Comparison of ENCODE assay signal across 28 mouse cellular contexts in the genomic region with DNA sequence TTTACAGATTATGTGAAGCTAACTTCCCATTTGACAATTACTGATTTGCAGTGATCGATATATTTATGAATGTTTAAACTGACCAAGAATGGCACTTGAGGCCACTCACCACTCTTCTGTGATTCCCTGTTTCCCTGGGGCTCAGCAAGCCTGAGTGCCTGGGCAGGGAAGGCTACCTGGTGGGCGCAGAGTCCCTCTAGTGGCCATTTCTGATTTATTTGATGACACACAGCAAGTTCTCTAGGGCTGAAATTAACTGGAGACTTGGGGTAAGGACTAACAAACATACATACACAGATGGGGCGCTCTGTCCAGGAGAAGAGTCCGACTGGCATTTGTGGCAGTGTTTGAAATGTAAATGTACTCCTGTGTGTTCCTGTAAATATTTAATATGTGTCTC. TPM values are rescaled to one million over a fixed set of nuclear protein-coding genes. Genes with fewer than 3 reads are reported as not detected.
DNase-seq lines count a peak whose midpoint lies in the region; ATAC-seq and TF ChIP-seq lines count a peak whose summit lies in the region.
"Not testable (repeated sequence)": the region's sequence is repeated elsewhere in the genome, so short reads cannot be mapped to it uniquely, and the experiment has no call there.
"Had no signal": no experiment of that assay in that cellular context is flagged by ENCODE, and none has a peak within 500 bp of the region (broad histone marks: within the 10 kb centered on the region; RNA-seq: fewer than 3 reads in every experiment).

No protein-coding gene starts in this region.

- not testable (repeated sequence) for H3K9ac ChIP-seq in MEL (ENCODE audit: control insufficient read depth, low read depth, low read length, poor library complexity, severe bottlenecking); forebrain, embryonic 12.5 days; forebrain, postnatal 0 days; hindbrain, postnatal 0 days (replicated peaks; ENCODE audit: low read length); liver, embryonic 14.5 days (replicated peaks); midbrain, postnatal 0 days (replicated peaks; ENCODE audit: low read length, poor library complexity, severe bottlenecking)

- TF ChIP-seq POLR2A in MEL (IDR thresholded peaks at IDR 0.05; ENCODE audit: control insufficient read depth in 1 of 2, insufficient read depth in 1 of 2, low read depth in 1 of 2, low read length in 2 of 2, poor library complexity in 1 of 2), result not testable (repeated sequence)

- H3K4me1 ChIP-seq in MEL (ENCODE audit: control insufficient read depth in 1 of 2, insufficient read depth in 2 of 2, low read length in 2 of 2), result peaks cover 2 to 11% of the 10 kb centered on the region in 2 experiments; a peak in 3 of 4 replicates
- H3K4me1 ChIP-seq in forebrain, embryonic 12.5 days, result peaks cover 27% of the 10 kb centered on the region
- H3K4me1 ChIP-seq in forebrain, postnatal 0 days (ENCODE audit: insufficient read depth); hindbrain, postnatal 0 days (ENCODE audit: insufficient read depth, low read length); liver, embryonic 14.5 days (replicated peaks; ENCODE audit: control insufficient read depth in 2 of 2, insufficient read depth in 2 of 2, low read length in 1 of 2); midbrain, postnatal 0 days (ENCODE audit: insufficient read depth, low read length): not testable (repeated sequence)

- not testable (repeated sequence) for TF ChIP-seq EP300 in MEL (IDR thresholded peaks at IDR 0.05; ENCODE audit: low read depth in 1 of 2, low read length in 2 of 2); liver, embryonic 14.5 days (IDR thresholded peaks at IDR 0.05; ENCODE audit: low read depth)

- not testable (repeated sequence) for H3K4me2 ChIP-seq in forebrain, embryonic 12.5 days; forebrain, postnatal 0 days (ENCODE audit: low read depth); hindbrain, postnatal 0 days (ENCODE audit: low read depth, low read length); liver, embryonic 14.5 days (ENCODE audit: low read depth); midbrain, postnatal 0 days (ENCODE audit: low read depth, low read length, poor library complexity, severe bottlenecking)

- peaks cover 9 to 11% of the 10 kb centered on the region in 2 experiments for H3K36me3 ChIP-seq in MEL (ENCODE audit: control insufficient read depth in 1 of 2, insufficient read depth in 2 of 2, low read length in 2 of 2)
- H3K36me3 ChIP-seq in forebrain, embryonic 12.5 days (replicated peaks), result peaks cover 32% of the 10 kb centered on the region
- peaks cover 17% of the 10 kb centered on the region for H3K36me3 ChIP-seq in forebrain, postnatal 0 days (ENCODE audit: insufficient read depth)
- not testable (repeated sequence) for H3K36me3 ChIP-seq in hindbrain, postnatal 0 days (ENCODE audit: insufficient read depth, low read length); liver, embryonic 14.5 days (replicated peaks; ENCODE audit: control insufficient read depth, insufficient read depth, low read depth); midbrain, postnatal 0 days (ENCODE audit: insufficient read depth, low read length)

- WGBS in forebrain, embryonic 12.5 days, result 94% methylated on average over 4 of the region's 4 CpGs
- 83% methylated on average over 3 of the region's 4 CpGs for WGBS in forebrain, postnatal 0 days
- 77% methylated on average over 4 of the region's 4 CpGs for WGBS in hindbrain, postnatal 0 days
- 70% methylated on average over 3 of the region's 4 CpGs for WGBS in liver, embryonic 14.5 days (ENCODE audit: insufficient replicate concordance)
- WGBS in midbrain, postnatal 0 days, result 64% methylated on average over 3 of the region's 4 CpGs

- TF ChIP-seq CTCF in MEL (IDR thresholded peaks at IDR 0.05 in 2 of 3, conservative IDR thresholded peaks at IDR 0.05 in 1 of 3; ENCODE audit: control insufficient read depth in 1 of 3, insufficient read depth in 1 of 3, low read depth in 2 of 3, low read length in 3 of 3, poor library complexity in 1 of 3, severe bottlenecking in 1 of 3), result peak in 2 of 3 experiments; percentile 7 to 9; a peak in 1 of 6 replicates
- TF ChIP-seq CTCF in forebrain, postnatal 0 days (IDR thresholded peaks at IDR 0.05; ENCODE audit: low read depth), result peak; percentile 48
- peak; percentile 41; the same call in 1 of the 2 replicates for TF ChIP-seq CTCF in hindbrain, postnatal 0 days (IDR thresholded peaks at IDR 0.05; ENCODE audit: low read depth)
- peak; percentile 22; the same call in 1 of the 2 replicates for TF ChIP-seq CTCF in liver, embryonic 14.5 days (IDR thresholded peaks at IDR 0.05; ENCODE audit: low read depth)
- peak; percentile 50 for TF ChIP-seq CTCF in midbrain, postnatal 0 days (IDR thresholded peaks at IDR 0.05)

- ATAC-seq in forebrain, embryonic 12.5 days (ENCODE audit: low FRiP score), result peak; percentile 67
- ATAC-seq in forebrain, postnatal 0 days, result peak; percentile 47
- not testable (repeated sequence) for ATAC-seq in hindbrain, postnatal 0 days; liver, embryonic 14.5 days (ENCODE audit: insufficient read depth); midbrain, postnatal 0 days (ENCODE audit: low FRiP score)
- ATAC-seq in megakaryocyte progenitor cell, adult 5-6 weeks (replicated peaks; ENCODE audit: poor library complexity), result peak; percentile 50; the same call in 1 of the 2 replicates

- not testable (repeated sequence) for H3K4me3 ChIP-seq in MEL (ENCODE audit: control insufficient read depth in 1 of 2, insufficient read depth in 1 of 2, low read depth in 2 of 2, low read length in 2 of 2); forebrain, embryonic 12.5 days (replicated peaks); forebrain, postnatal 0 days (ENCODE audit: low read depth, low read length); hindbrain, postnatal 0 days (ENCODE audit: low read length); liver, embryonic 14.5 days (ENCODE audit: insufficient read depth in 1 of 2, low read depth in 2 of 2, low read length in 2 of 2); midbrain, postnatal 0 days (ENCODE audit: low read depth, low read length)

- not testable (repeated sequence) for H3K27me3 ChIP-seq in MEL (ENCODE audit: control insufficient read depth in 1 of 2, insufficient read depth in 2 of 2, low read length in 2 of 2); forebrain, embryonic 12.5 days; forebrain, postnatal 0 days (ENCODE audit: insufficient read depth, low read length); hindbrain, postnatal 0 days (ENCODE audit: insufficient read depth, low read length); liver, embryonic 14.5 days (ENCODE audit: control insufficient read depth, insufficient read depth, low read length); midbrain, postnatal 0 days (ENCODE audit: insufficient read depth, low read length)

- H3K27ac ChIP-seq in MEL (ENCODE audit: control insufficient read depth, low read depth, low read length); forebrain, embryonic 12.5 days; forebrain, postnatal 0 days (ENCODE audit: low read depth, low read length); hindbrain, postnatal 0 days; liver, embryonic 14.5 days; midbrain, postnatal 0 days (ENCODE audit: low read depth, low read length): not testable (repeated sequence)

- not testable (repeated sequence) for H3K79me2 ChIP-seq in MEL (ENCODE audit: control insufficient read depth, insufficient read depth, low read length, poor library complexity)

- TF ChIP-seq RAD21 in MEL (IDR thresholded peaks at IDR 0.05; ENCODE audit: low read depth, low read length), result not testable (repeated sequence)

- not testable (repeated sequence) for DNase-seq in MEL (ENCODE audit: low read depth, low spot score); forebrain, postnatal 0 days; hindbrain, postnatal 0 days (ENCODE audit: low spot score); liver, embryonic 14.5 days (ENCODE audit: low read depth in 3 of 3, low spot score in 3 of 3); midbrain, postnatal 0 days (ENCODE audit: low spot score)

- H3K9me3 ChIP-seq in MEL (replicated peaks; ENCODE audit: insufficient read depth, low read length); forebrain, embryonic 12.5 days; forebrain, postnatal 0 days (ENCODE audit: low read length); hindbrain, postnatal 0 days (ENCODE audit: low read length); liver, embryonic 14.5 days (ENCODE audit: control insufficient read depth, low read length); midbrain, postnatal 0 days (ENCODE audit: low read length): not testable (repeated sequence)

RNA-seq across cellular contexts. Expression of a gene that starts 9.1 kb away (rescaled TPM):
- total RNA-seq in MEL (2012; rRNA removed), result not detected in 2 replicates
- polyA plus RNA-seq in MEL (2012; ENCODE audit: insufficient read depth in 1 of 2, insufficient read length in 2 of 2, low read depth in 1 of 2, low replicate concordance in 2 of 2, missing spikeins in 1 of 2), result not detected
- not detected in 2 replicates for polyA plus RNA-seq in forebrain, embryonic 12.5 days (2016; fragmentation: Nextera tagmentation; extraction: Ambion mirVana)
- not detected in 2 replicates for total RNA-seq in forebrain, postnatal 0 days (2014; rRNA removed)
- polyA plus RNA-seq in forebrain, postnatal 0 days (2015; fragmentation: Nextera tagmentation; extraction: Ambion mirVana), result not detected in 2 replicates
- total RNA-seq in hindbrain, postnatal 0 days (2014; rRNA removed), result not detected in 2 replicates
- not detected in 2 replicates for polyA plus RNA-seq in hindbrain, postnatal 0 days (2015; fragmentation: Nextera tagmentation; extraction: Ambion mirVana)
- polyA plus RNA-seq in liver, embryonic 14.5 days (2012; rRNA removed), result 0.14 TPM in 1 of 2 replicates, not detected in the other
- not detected in 2 replicates for polyA plus RNA-seq in liver, embryonic 14.5 days (2014; fragmentation: Nextera tagmentation; extraction: Ambion mirVana)
- not detected in 2 replicates for total RNA-seq in megakaryocyte progenitor cell, adult 5-6 weeks (2015)
- total RNA-seq in megakaryocyte progenitor cell, adult 5-6 weeks (2017), result not detected in 2 replicates
- total RNA-seq in midbrain, postnatal 0 days (2014; rRNA removed), result not detected in 2 replicates
- polyA plus RNA-seq in midbrain, postnatal 0 days (2015; fragmentation: Nextera tagmentation; extraction: Ambion mirVana), result not detected in 2 replicates
- total RNA-seq: adrenal gland, adult 2 months; adrenal gland, postnatal 36 days; gastrocnemius, adult 18-20 months; gastrocnemius, postnatal 36 days; heart, adult 18-20 months; heart, postnatal 14 days; layer of hippocampus, postnatal 36 days; left cerebral cortex, postnatal 10 days; megakaryocyte-erythroid progenitor cell, adult 5-6 weeks had no signal
- polyA plus RNA-seq: activated CD4-positive, CD25-positive, alpha-beta regulatory T cell, adult 4 months; adrenal gland, adult 2 months; embryonic facial prominence, embryonic 10.5 days; embryonic facial prominence, embryonic 15.5 days; frontal cortex, adult 2 months; heart, embryonic 12.5 days; hindbrain, embryonic 10.5 days; hindbrain, embryonic 15.5 days; limb, embryonic 10.5 days; limb, embryonic 15.5 days; liver, embryonic 13.5 days; lung, embryonic 15.5 days; neural tube, embryonic 13.5 days had no signal

RNA-seq across cellular contexts. Expression of a gene that starts 30.4 kb away (rescaled TPM):
- total RNA-seq in MEL (2012; rRNA removed), result not detected in 2 replicates
- polyA plus RNA-seq in MEL (2012; ENCODE audit: insufficient read depth in 1 of 2, insufficient read length in 2 of 2, low read depth in 1 of 2, low replicate concordance in 2 of 2, missing spikeins in 1 of 2), result not detected
- polyA plus RNA-seq in forebrain, embryonic 12.5 days (2016; fragmentation: Nextera tagmentation; extraction: Ambion mirVana), result not detected in 2 replicates
- not detected in 2 replicates for total RNA-seq in forebrain, postnatal 0 days (2014; rRNA removed)
- polyA plus RNA-seq in forebrain, postnatal 0 days (2015; fragmentation: Nextera tagmentation; extraction: Ambion mirVana), result not detected in 2 replicates
- total RNA-seq in hindbrain, postnatal 0 days (2014; rRNA removed), result not detected in 2 replicates
- polyA plus RNA-seq in hindbrain, postnatal 0 days (2015; fragmentation: Nextera tagmentation; extraction: Ambion mirVana), result not detected in 2 replicates
- 0.12 and 0.64 TPM in 2 replicates for polyA plus RNA-seq in liver, embryonic 14.5 days (2012; rRNA removed)
- not detected in 2 replicates for polyA plus RNA-seq in liver, embryonic 14.5 days (2014; fragmentation: Nextera tagmentation; extraction: Ambion mirVana)
- total RNA-seq in megakaryocyte progenitor cell, adult 5-6 weeks (2015), result not detected in 2 replicates
- total RNA-seq in megakaryocyte progenitor cell, adult 5-6 weeks (2017), result not detected in 2 replicates
- total RNA-seq in midbrain, postnatal 0 days (2014; rRNA removed), result not detected in 2 replicates
- not detected in 2 replicates for polyA plus RNA-seq in midbrain, postnatal 0 days (2015; fragmentation: Nextera tagmentation; extraction: Ambion mirVana)
- total RNA-seq: adrenal gland, adult 2 months; adrenal gland, postnatal 36 days; gastrocnemius, adult 18-20 months; gastrocnemius, postnatal 36 days; heart, postnatal 14 days; layer of hippocampus, postnatal 36 days; left cerebral cortex, postnatal 10 days; megakaryocyte-erythroid progenitor cell, adult 5-6 weeks had no signal
- polyA plus RNA-seq: activated CD4-positive, CD25-positive, alpha-beta regulatory T cell, adult 4 months; adrenal gland, adult 2 months; embryonic facial prominence, embryonic 10.5 days; embryonic facial prominence, embryonic 15.5 days; heart, embryonic 12.5 days; hindbrain, embryonic 10.5 days; hindbrain, embryonic 15.5 days; limb, embryonic 10.5 days; limb, embryonic 15.5 days; liver, embryonic 13.5 days; lung, embryonic 15.5 days; neural tube, embryonic 13.5 days had no signal
